Mouse (Mus musculus) brain, adult 10 weeks (tissue): ENCODE results near the gene Mreg. TPM values are rescaled to one million over a fixed set of nuclear protein-coding genes. Genes with fewer than 3 reads are reported as not detected.

Experiments used
- polyA plus RNA-seq: library from polyadenylated mRNA; stranded (reverse); fragments of 350-450 nt; fragmentation: Illumina TruSeq; extraction: RNeasy Lipid Tissue Mini Kit (QIAGEN cat#74804); gene quantifications from one replicate; pipeline ENCODE4 v1.2.3, GENCODE M21; 2015; ENCODE audit warnings: low read depth, low replicate concordance

Mreg gene
- polyA plus RNA-seq: 6.6 TPM

GRCm38 (mm10) chr1:72211701-72212699, at the start of gene Mreg:
Gene Mreg, minus strand, starts transcription at chr1:72212307.

Other genes starting within 250 kb of the Mreg start
- gene Pecr, start 72.0 kb upstream of the Mreg start, polyA plus RNA-seq: 7.7 TPM
- 16.0 TPM for gene Tmem169, start 72.1 kb upstream of the Mreg start, polyA plus RNA-seq
- gene Xrcc5, start 95.1 kb upstream of the Mreg start, polyA plus RNA-seq: 17.7 TPM